Mouse (Mus musculus) kidney, adult 9 months (tissue): Measurements from ENCODE around the gene Lrat.

Experiments
- DNase-seq: peaks from one replicate; pipeline ENCODE4 v3.0.0; 2022

The Lrat gene

GRCm38 (mm10) chr3:82903613-82904205 lies at the start of gene Lrat:
TSS of gene Lrat (minus strand) at chr3:82903973.
- DNase-seq = peak; percentile 79

- peak; percentile 9 for DNase-seq
Observed at GRCm38 (mm10) chr3:82952173-82952962, 48.6 kb upstream of the Lrat start.

GRCm38 (mm10) chr3:82950639-82951038 lies 46.9 kb upstream of the Lrat start:
- no peak for DNase-seq

GRCm38 (mm10) chr3:82950208-82950607 lies 46.4 kb upstream of the Lrat start:
- no peak for DNase-seq

GRCm38 (mm10) chr3:82946375-82947107 lies 42.8 kb upstream of the Lrat start:
- no peak for DNase-seq

GRCm38 (mm10) chr3:82927917-82928316 lies 24.1 kb upstream of the Lrat start:
- DNase-seq = no peak

GRCm38 (mm10) chr3:82915632-82916031 lies 11.9 kb upstream of the Lrat start:
- no peak for DNase-seq

- no peak for DNase-seq
Observed at GRCm38 (mm10) chr3:82908671-82909070, 4.9 kb upstream of the Lrat start.

GRCm38 (mm10) chr3:82904211-82904908 lies 587 bp upstream of the Lrat start:
- no peak for DNase-seq

- no peak for DNase-seq
Observed at GRCm38 (mm10) chr3:82902757-82903612, 788 bp downstream of the Lrat start.

GRCm38 (mm10) chr3:82888842-82889241 lies 14.9 kb downstream of the Lrat start:
- no peak for DNase-seq

GRCm38 (mm10) chr3:82877258-82877657 lies 26.5 kb downstream of the Lrat start:
- peak; percentile 55 for DNase-seq

GRCm38 (mm10) chr3:82876372-82876739 lies 27.4 kb downstream of the Lrat start, which contains the start of gene Rbm46:
TSS of gene Rbm46 (minus strand) at chr3:82876483.
- DNase-seq = peak; percentile 62

GRCm38 (mm10) chr3:82875671-82876371 lies 28.0 kb downstream of the Lrat start:
- DNase-seq = no peak

- peak; percentile 9 for DNase-seq
Observed at GRCm38 (mm10) chr3:82857414-82858077, 46.2 kb downstream of the Lrat start.
